Mouse (Mus musculus) liver, postnatal 0 days (tissue): Measurements from ENCODE around the gene Olfr1054. TPM values are rescaled to one million over a fixed set of nuclear protein-coding genes. Genes with fewer than 3 reads are reported as not detected.
"Not testable (repeated sequence)": the region's sequence is repeated elsewhere in the genome, so short reads cannot be mapped to it uniquely, and the experiment has no call there.

Experiments
- ATAC-seq: fragments of 200-750 bp; cut with Nextera tagmentation; 2 replicates; pipeline ENCODE4 v1.8.0; 2017; ENCODE audit warnings: mild to moderate bottlenecking, moderate library complexity
- DNase-seq: peaks from one replicate; pipeline ENCODE4 v3.0.0-alpha.2; 2016
- H3K27ac ChIP-seq: fragments of 300-500 bp; sonication (generic); 2 replicates; pipeline ENCODE4 v1.5.1; 2014; ENCODE audit warnings: antibody characterized with exemption, moderate library complexity, mild to moderate bottlenecking, low read depth
- H3K27me3 ChIP-seq: fragments of 300-500 bp; sonication (generic); 2 replicates; pipeline ENCODE4 v1.6.1; 2014; ENCODE audit warnings: low read length, control low read depth, mixed read lengths; ENCODE audit not compliant: insufficient read depth
- H3K36me3 ChIP-seq: fragments of 300-500 bp; sonication (generic); replicated peaks from 2 replicates; pipeline ENCODE4 v1.6.1; 2014; ENCODE audit warnings: mild to moderate bottlenecking, control low read depth, low read length, moderate library complexity, mixed read lengths; ENCODE audit not compliant: insufficient read depth
- H3K4me1 ChIP-seq: fragments of 300-500 bp; sonication (generic); 2 replicates; pipeline ENCODE4 v1.6.1; 2014; ENCODE audit warnings: antibody characterized with exemption, mild to moderate bottlenecking, control low read depth; ENCODE audit not compliant: insufficient read depth
- H3K4me2 ChIP-seq: fragments of 300-500 bp; sonication (generic); 2 replicates; pipeline ENCODE4 v1.6.1; 2014; ENCODE audit warnings: low read depth, mild to moderate bottlenecking, low read length, moderate library complexity, mixed read lengths
- H3K4me3 ChIP-seq: fragments of 300-500 bp; sonication (generic); 2 replicates; pipeline ENCODE4 v1.5.1; 2014; ENCODE audit warnings: low read depth, low read length
- H3K9ac ChIP-seq: fragments of 300-500 bp; sonication (generic); replicated peaks from 2 replicates; pipeline ENCODE4 v1.6.1; 2014; ENCODE audit warnings: mild to moderate bottlenecking, moderate library complexity
- H3K9me3 ChIP-seq: fragments of 300-500 bp; sonication (generic); 2 replicates; pipeline ENCODE4 v1.6.1; 2016; ENCODE audit warnings: mild to moderate bottlenecking, control low read depth, low read length, mixed read lengths
- CTCF ChIP-seq: sonication (generic); IDR thresholded peaks from 2 replicates; pipeline ENCODE4 v1.5.1; 2016; ENCODE audit warnings: antibody characterized with exemption, low read depth
- EP300 ChIP-seq: IDR thresholded peaks from 2 replicates; pipeline ENCODE4 v1.6.1; 2016; ENCODE audit warnings: antibody characterized with exemption, low read depth, mild to moderate bottlenecking
- WGBS: fragments of 180-500 bp; shearing (Covaris S2); extraction: QIAGEN DNeasy Blood & Tissue Kit; methylation state at CpG from one replicate; pipeline ENCODE4 v1.1.7; 2014; ENCODE audit not compliant: insufficient replicate concordance; 5-methylcytosine and 5-hydroxymethylcytosine counted together
- polyA plus RNA-seq: library from polyadenylated mRNA; unstranded; fragments of >200 nt; fragmentation: Nextera tagmentation; extraction: Ambion mirVana; gene quantifications from 2 replicates; pipeline ENCODE4 v1.2.1, GENCODE M21; 2015

Olfr1054 gene
- polyA plus RNA-seq: not detected in 2 replicates

DNA sequence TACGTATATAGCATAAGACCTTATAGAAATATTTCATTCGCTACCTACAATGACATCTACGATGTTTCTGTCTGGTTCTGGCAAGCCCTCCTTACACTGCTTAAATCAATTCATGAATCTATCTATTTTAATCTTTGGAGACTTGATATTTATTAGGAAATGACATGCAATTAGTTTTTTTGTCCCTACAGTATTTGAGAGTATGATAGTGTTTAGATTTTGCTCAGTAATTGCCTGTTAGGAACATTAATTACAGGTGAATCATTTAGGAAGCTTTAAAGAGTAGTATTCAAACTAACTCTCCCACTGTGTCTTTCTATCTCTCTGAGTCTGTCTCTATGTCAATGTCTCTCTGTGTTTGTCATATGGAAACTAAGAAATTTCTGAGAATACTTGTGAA, at the start of gene Olfr1054:
TSS of gene Olfr1054 (minus strand) at position 101 of the 400 bp plus-strand sequence.
- Histone ChIP-seq H3K4me3 (no peak within 1 kb of the TSS), H3K9me3 (no peaks in the 10 kb centered on the region), H3K27ac (no peak within 1 kb of the TSS), H3K36me3 (no peaks in the 10 kb centered on the region), H3K4me2 (no peak within 1 kb of the TSS), H3K27me3 (no peaks in the 10 kb centered on the region), H3K9ac (no peak within 1 kb of the TSS), H3K4me1 (no peaks in the 10 kb centered on the region)
- ATAC-seq (no peak), DNase-seq (no peak)
- TF ChIP-seq CTCF: no peak
- no peak for TF ChIP-seq EP300
- WGBS: 81% methylated on average over 3 of the region's 3 CpGs

DNA sequence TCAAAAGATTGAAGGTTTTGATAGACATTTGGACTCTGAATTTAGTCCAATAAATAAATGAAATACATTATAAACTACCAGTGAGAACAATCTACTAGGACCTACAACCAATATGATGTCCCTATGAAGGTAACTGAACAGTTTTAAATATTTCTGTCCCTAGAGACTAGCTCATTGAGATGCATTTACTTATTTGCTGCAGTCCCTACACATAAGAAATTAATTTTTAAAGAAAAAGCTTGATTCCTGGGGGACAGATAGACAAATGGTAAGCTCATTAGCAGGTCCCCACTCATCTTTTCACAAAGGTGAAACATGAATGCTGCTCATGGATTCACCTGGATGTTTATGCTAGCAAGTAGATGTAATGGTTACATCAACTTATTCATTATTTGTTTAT, 43.1 kb upstream of the Olfr1054 start, which contains the start of gene Olfr1057:
TSS of gene Olfr1057 (minus strand) at position 101 of the 400 bp plus-strand sequence.
- no peaks in the 10 kb centered on the region for H3K9me3 ChIP-seq
- DNase-seq: no peak
- H3K4me3 ChIP-seq: no peak within 1 kb of the TSS
- H3K36me3 ChIP-seq: no peaks in the 10 kb centered on the region
- no peak for TF ChIP-seq EP300
- TF ChIP-seq CTCF: no peak
- H3K4me1 ChIP-seq: no peaks in the 10 kb centered on the region
- no peaks in the 10 kb centered on the region for H3K27me3 ChIP-seq
- no peak within 1 kb of the TSS for H3K27ac ChIP-seq
- ATAC-seq: no peak
- H3K9ac ChIP-seq: no peak within 1 kb of the TSS
- no peak within 1 kb of the TSS for H3K4me2 ChIP-seq

DNA sequence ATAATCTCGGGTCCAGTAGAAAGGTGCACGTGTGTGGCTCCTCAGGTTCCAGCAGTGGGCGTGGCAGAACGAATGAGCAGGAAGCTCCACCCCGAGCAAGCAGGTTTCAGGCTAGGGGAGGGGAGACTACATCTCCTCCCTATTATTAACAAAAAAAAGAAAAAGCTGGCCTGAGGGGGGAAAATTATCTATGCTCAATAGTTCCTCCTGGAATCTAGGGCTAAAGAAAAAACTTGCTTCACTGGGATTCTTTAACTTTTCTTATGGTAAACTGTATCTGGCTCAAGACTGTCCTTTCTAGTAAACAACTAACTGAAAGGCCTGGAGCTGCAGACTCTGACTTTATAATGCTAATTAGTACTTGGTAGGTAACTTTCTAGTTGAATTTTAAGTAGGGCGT, 31.1 kb upstream of the Olfr1054 start:
- H3K9me3 ChIP-seq, H3K9ac ChIP-seq, H3K4me2 ChIP-seq, H3K36me3 ChIP-seq, H3K4me3 ChIP-seq, H3K4me1 ChIP-seq, H3K27ac ChIP-seq, ATAC-seq, H3K27me3 ChIP-seq, DNase-seq: not testable (repeated sequence)
- no CpG with 5 or more reads among the region's 6 CpGs for WGBS

GRCm38 (mm10) chr2:86362369-86362768, 27.1 kb upstream of the Olfr1054 start, which contains the start of gene Olfr1056:
Olfr1056 (minus strand) TSS chr2:86362469.
- no peak within 1 kb of the TSS for H3K9ac ChIP-seq
- no peak within 1 kb of the TSS for H3K4me2 ChIP-seq
- no peaks in the 10 kb centered on the region for H3K9me3 ChIP-seq
- no peak for DNase-seq
- H3K36me3 ChIP-seq: no peaks in the 10 kb centered on the region
- H3K27ac ChIP-seq: no peak within 1 kb of the TSS
- H3K27me3 ChIP-seq: no peaks in the 10 kb centered on the region
- TF ChIP-seq CTCF (no peak), EP300 (no peak)
- no peak for ATAC-seq
- H3K4me1 ChIP-seq: no peaks in the 10 kb centered on the region
- H3K4me3 ChIP-seq: no peak within 1 kb of the TSS

GRCm38 (mm10) chr2:86351751-86352150, 16.5 kb upstream of the Olfr1054 start:
- ATAC-seq, H3K36me3 ChIP-seq, H3K9me3 ChIP-seq, H3K4me3 ChIP-seq, H3K9ac ChIP-seq, H3K4me1 ChIP-seq, H3K27me3 ChIP-seq, H3K4me2 ChIP-seq, DNase-seq, H3K27ac ChIP-seq: not testable (repeated sequence)
- WGBS: 88% methylated on average over 1 of the region's 1 CpGs

DNA sequence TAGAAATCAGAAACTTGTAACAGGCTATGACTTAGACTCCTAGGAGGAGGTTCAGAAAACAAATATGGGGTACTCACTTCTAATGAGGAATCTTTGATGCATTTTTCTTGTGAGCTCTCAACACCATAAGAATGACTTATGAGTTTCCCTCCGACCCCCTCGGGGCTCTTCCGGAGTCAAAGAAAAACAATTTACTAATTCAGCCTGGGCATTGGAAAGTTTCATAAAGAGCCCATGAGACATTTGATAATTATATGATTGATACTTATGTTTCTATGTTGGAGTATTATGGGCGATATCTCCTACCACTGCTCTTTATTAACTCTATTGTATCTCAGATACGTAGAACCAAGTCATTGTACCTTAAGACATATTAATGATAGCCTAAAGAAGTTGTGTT, 15.0 kb upstream of the Olfr1054 start, which contains the start of gene Olfr1055:
TSS of gene Olfr1055 (minus strand) at position 101 of the 400 bp plus-strand sequence.
- no peak for ATAC-seq
- Histone ChIP-seq H3K4me3 (no peak within 1 kb of the TSS), H3K4me1 (no peaks in the 10 kb centered on the region), H3K9me3 (no peaks in the 10 kb centered on the region), H3K27me3 (no peaks in the 10 kb centered on the region), H3K27ac (no peak within 1 kb of the TSS), H3K4me2 (no peak within 1 kb of the TSS), H3K9ac (no peak within 1 kb of the TSS), H3K36me3 (no peaks in the 10 kb centered on the region)
- no peak for DNase-seq
- TF ChIP-seq CTCF (no peak), EP300 (no peak)
- 74% methylated on average over 5 of the region's 5 CpGs for WGBS

DNA sequence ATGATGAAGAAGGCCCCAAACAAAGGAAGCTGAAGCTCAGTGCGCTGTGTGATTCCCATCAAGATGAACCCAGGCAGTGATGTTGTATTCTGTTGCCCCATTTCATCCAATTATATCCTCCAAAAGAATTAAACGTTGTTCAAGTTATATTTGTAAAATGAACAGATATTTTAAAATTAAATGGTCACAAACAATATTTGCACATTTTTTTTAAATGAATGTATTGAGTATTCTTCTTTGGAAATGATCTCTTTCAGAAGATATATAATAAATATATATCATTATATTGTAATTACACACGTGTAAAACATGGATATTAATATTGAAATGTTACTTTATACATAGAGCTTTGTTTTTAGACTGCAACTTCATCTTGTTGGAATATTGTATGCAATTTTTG, 20.0 kb downstream of the Olfr1054 start, which contains the start of gene Olfr1053:
TSS of gene Olfr1053 (minus strand) at position 101 of the 400 bp plus-strand sequence.
- Histone ChIP-seq H3K4me3 (no peak within 1 kb of the TSS), H3K36me3 (no peaks in the 10 kb centered on the region), H3K9me3 (no peaks in the 10 kb centered on the region), H3K4me2 (no peak within 1 kb of the TSS), H3K27ac (no peak within 1 kb of the TSS), H3K27me3 (no peaks in the 10 kb centered on the region), H3K9ac (no peak within 1 kb of the TSS), H3K4me1 (no peaks in the 10 kb centered on the region)
- no peak for DNase-seq
- TF ChIP-seq CTCF (no peak), EP300 (no peak)
- no peak for ATAC-seq
- 56% methylated on average over 3 of the region's 3 CpGs for WGBS
